Mouse (Mus musculus) midbrain, embryonic 14.5 days (tissue): ENCODE measurements around the gene Vmn2r82. TPM values are rescaled to one million over a fixed set of nuclear protein-coding genes. Genes with fewer than 3 reads are reported as not detected.
"Not testable (repeated sequence)": the region's sequence is repeated elsewhere in the genome, so short reads cannot be mapped to it uniquely, and the experiment has no call there.

Source experiments
- ATAC-seq: fragments of 200-750 bp; cut with Nextera tagmentation; 2 replicates; pipeline ENCODE4 v1.8.0; 2017; ENCODE audit warnings: moderate number of reproducible peaks, moderate library complexity; ENCODE audit not compliant: low FRiP score, low TSS enrichment
- DNase-seq: peaks from one replicate; pipeline ENCODE4 v3.0.0-alpha.2; 2015
- H3K27ac ChIP-seq: fragments of 300-500 bp; sonication (generic); replicated peaks from 2 replicates; pipeline ENCODE4 v1.5.1; 2014; ENCODE audit warnings: mild to moderate bottlenecking, low read depth, low read length, moderate library complexity
- H3K27me3 ChIP-seq: fragments of 300-500 bp; sonication (generic); 2 replicates; pipeline ENCODE4 v1.6.1; 2014; ENCODE audit warnings: low read length, control low read depth, mixed read lengths; ENCODE audit not compliant: control insufficient read depth, insufficient read depth
- H3K36me3 ChIP-seq: fragments of 300-500 bp; sonication (generic); 2 replicates; pipeline ENCODE4 v1.6.1; 2014; ENCODE audit warnings: low read length, control low read depth; ENCODE audit not compliant: control insufficient read depth, insufficient read depth
- H3K4me1 ChIP-seq: fragments of 300-500 bp; sonication (generic); 2 replicates; pipeline ENCODE4 v1.6.1; 2014; ENCODE audit warnings: mild to moderate bottlenecking, antibody characterized with exemption, low read length, control low read depth; ENCODE audit not compliant: control insufficient read depth, insufficient read depth
- H3K4me2 ChIP-seq: fragments of 300-500 bp; sonication (generic); 2 replicates; pipeline ENCODE4 v1.6.1; 2014; ENCODE audit warnings: mild to moderate bottlenecking, low read length, moderate library complexity
- H3K4me3 ChIP-seq: fragments of 300-500 bp; sonication (generic); replicated peaks from 2 replicates; pipeline ENCODE4 v1.5.1; 2014; ENCODE audit warnings: low read depth, low read length
- H3K9ac ChIP-seq: fragments of 300-500 bp; sonication (generic); replicated peaks from 2 replicates; pipeline ENCODE4 v1.6.1; 2014; ENCODE audit warnings: mild to moderate bottlenecking, low read length, moderate library complexity
- H3K9me3 ChIP-seq: fragments of 300-500 bp; sonication (generic); 2 replicates; pipeline ENCODE4 v1.6.1; 2016; ENCODE audit warnings: low read length, control low read depth, mixed read lengths; ENCODE audit not compliant: control insufficient read depth
- WGBS: fragments of 180-500 bp; shearing (Covaris S2); extraction: QIAGEN DNeasy Blood & Tissue Kit; methylation state at CpG from one replicate; pipeline ENCODE4 v1.1.7; 2014; 5-methylcytosine and 5-hydroxymethylcytosine counted together
- polyA plus RNA-seq: library from polyadenylated mRNA; unstranded; fragments of >200 nt; fragmentation: Nextera tagmentation; extraction: Ambion mirVana; gene quantifications from 2 replicates; pipeline ENCODE4 v1.2.1, GENCODE M21; 2014

The Vmn2r82 gene
- not detected in 2 replicates for polyA plus RNA-seq

- not testable (repeated sequence) for H3K4me2 ChIP-seq, H3K9ac ChIP-seq, H3K4me1 ChIP-seq, DNase-seq, H3K27ac ChIP-seq, H3K4me3 ChIP-seq, H3K36me3 ChIP-seq, H3K9me3 ChIP-seq, H3K27me3 ChIP-seq, ATAC-seq
- 77% methylated on average over 4 of the region's 4 CpGs for WGBS
These were observed at the start of gene Vmn2r82 for GRCm38 (mm10) chr10:79356220-79356619. TSS of gene Vmn2r82 (plus strand) at chr10:79356520.

GRCm38 (mm10) chr10:79322033-79322736 lies 34.1 kb upstream of the Vmn2r82 start:
- not testable (repeated sequence) for H3K9ac ChIP-seq, ATAC-seq

GRCm38 (mm10) chr10:79322737-79323086 lies 33.6 kb upstream of the Vmn2r82 start:
- H3K27me3 ChIP-seq: no peaks in the 10 kb centered on the region
- H3K9me3 ChIP-seq: no peaks in the 10 kb centered on the region
- H3K27ac ChIP-seq: no peak overlapping the region
- no peaks in the 10 kb centered on the region for H3K36me3 ChIP-seq
- ATAC-seq (no peak), DNase-seq (no peak)
- no peaks in the 10 kb centered on the region for H3K4me1 ChIP-seq
- 0 out of 2 replicates have a peak overlapping the region, but pooled peaks have one; percentile 38 for H3K4me2 ChIP-seq
- H3K4me3 ChIP-seq: no peak overlapping the region; the same call in 1 of the 2 replicates
- no peak overlapping the region for H3K9ac ChIP-seq

More at GRCm38 (mm10) chr10:79322033-79322736, 34.1 kb upstream of the Vmn2r82 start:
- not testable (repeated sequence) for H3K36me3 ChIP-seq, H3K27me3 ChIP-seq, H3K27ac ChIP-seq, H3K4me1 ChIP-seq, H3K9me3 ChIP-seq
- Histone ChIP-seq H3K4me3 (peak overlapping the region; percentile 28), H3K4me2 (peak overlapping the region; percentile 38)
- 4% methylated on average over 16 of the region's 16 CpGs for WGBS
- DNase-seq: peak; percentile 67

- H3K4me2 ChIP-seq, DNase-seq, H3K27me3 ChIP-seq, H3K4me1 ChIP-seq, ATAC-seq, H3K27ac ChIP-seq, H3K36me3 ChIP-seq, H3K9me3 ChIP-seq, H3K9ac ChIP-seq, H3K4me3 ChIP-seq: not testable (repeated sequence)
- 85% methylated on average over 8 of the region's 8 CpGs for WGBS
These were observed 43.8 kb downstream of the Vmn2r82 start for GRCm38 (mm10) chr10:79399946-79400700.

- no peak overlapping the region for H3K4me2 ChIP-seq
- no peak overlapping the region for H3K4me3 ChIP-seq
- no peaks in the 10 kb centered on the region for H3K9me3 ChIP-seq
- no peak overlapping the region for H3K9ac ChIP-seq
- DNase-seq (no peak), ATAC-seq (no peak)
- 95% methylated on average over 24 of the region's 24 CpGs for WGBS
- no peaks in the 10 kb centered on the region for H3K36me3 ChIP-seq
- no peaks in the 10 kb centered on the region for H3K27me3 ChIP-seq
- no peaks in the 10 kb centered on the region for H3K4me1 ChIP-seq
- no peak overlapping the region for H3K27ac ChIP-seq
These were observed 60.9 kb downstream of the Vmn2r82 start for GRCm38 (mm10) chr10:79417142-79417771.

GRCm38 (mm10) chr10:79417772-79418170 lies 61.5 kb downstream of the Vmn2r82 start:
- 85% methylated on average over 6 of the region's 6 CpGs for WGBS
- not testable (repeated sequence) for ATAC-seq

GRCm38 (mm10) chr10:79435141-79435820 lies 79.0 kb downstream of the Vmn2r82 start:
- H3K4me1 ChIP-seq, H3K36me3 ChIP-seq, DNase-seq, H3K4me2 ChIP-seq, H3K27ac ChIP-seq, H3K4me3 ChIP-seq, ATAC-seq, H3K9ac ChIP-seq, H3K27me3 ChIP-seq, H3K9me3 ChIP-seq: not testable (repeated sequence)
- 89% methylated on average over 23 of the region's 23 CpGs for WGBS

More at GRCm38 (mm10) chr10:79417772-79418170, 61.5 kb downstream of the Vmn2r82 start:
- not testable (repeated sequence) for H3K4me2 ChIP-seq, H3K4me1 ChIP-seq, H3K27ac ChIP-seq, H3K36me3 ChIP-seq, H3K9ac ChIP-seq, DNase-seq, H3K9me3 ChIP-seq, H3K27me3 ChIP-seq, H3K4me3 ChIP-seq
